Mouse (Mus musculus) liver, postnatal 0 days (tissue): ENCODE measurements at regions not wholly inside any gene's neighbourhood (a gene's known extent, or its start where the extent isn't known, plus 50 kb on each side); places are given as distances from the start of the nearest gene placed in this dataset.

Experiments
- CTCF ChIP-seq: sonication (generic); IDR thresholded peaks from 2 replicates; pipeline ENCODE4 v1.5.1; 2016; ENCODE audit warnings: antibody characterized with exemption, low read depth
- EP300 ChIP-seq: IDR thresholded peaks from 2 replicates; pipeline ENCODE4 v1.6.1; 2016; ENCODE audit warnings: antibody characterized with exemption, low read depth, mild to moderate bottlenecking

DNA sequence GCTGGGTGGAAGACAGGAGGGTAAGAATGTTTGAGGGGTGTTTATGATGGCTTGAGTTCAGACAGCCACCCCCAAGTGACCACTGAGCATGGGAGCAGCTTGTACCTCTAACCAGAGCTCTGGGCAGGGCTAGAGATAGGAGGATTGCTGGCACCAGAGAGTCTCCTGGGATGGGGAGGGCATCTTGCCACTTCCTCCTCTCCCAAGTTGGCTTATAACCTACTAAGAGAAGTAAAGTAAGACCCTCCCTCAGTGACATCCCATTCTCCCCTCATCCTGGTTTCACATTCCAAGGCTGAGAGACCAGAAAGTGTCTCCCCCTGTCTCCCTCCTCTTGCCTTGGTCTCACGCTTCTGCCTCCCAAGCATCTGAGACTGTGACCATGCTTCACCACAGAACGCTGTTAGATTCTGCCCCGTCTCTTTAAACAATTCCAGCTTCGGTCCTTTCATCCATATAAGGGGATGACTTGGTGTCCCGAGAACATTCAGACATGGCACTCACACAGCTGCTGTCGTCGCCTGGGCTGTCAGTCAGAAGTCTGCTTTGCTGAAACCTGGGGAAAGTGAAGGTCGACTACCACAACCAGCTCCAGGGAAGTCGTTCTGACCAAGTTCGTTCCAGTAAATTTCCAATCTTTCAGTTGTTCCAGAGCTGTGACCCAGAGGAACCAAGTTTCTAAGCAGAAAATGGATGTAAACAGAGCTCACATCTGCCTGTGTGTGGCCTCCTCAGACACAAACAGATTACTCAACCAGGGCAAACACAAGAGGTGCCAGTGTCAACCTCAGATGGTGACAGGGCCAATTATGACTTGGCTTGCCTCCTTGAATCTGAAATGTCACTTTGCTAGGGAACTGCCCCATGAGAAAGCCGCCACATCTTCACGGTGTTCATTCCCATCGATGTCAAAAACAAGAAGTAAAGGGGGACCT lies 85.3 kb upstream of the Rbms3 start:
- no peak for TF ChIP-seq CTCF
- TF ChIP-seq EP300 = no peak
